Mouse (Mus musculus) right cerebral cortex, adult 18-20 months (tissue): ENCODE measurements at regions not wholly inside any gene's neighbourhood (a gene's known extent, or its start where the extent isn't known, plus 50 kb on each side); places are given as distances from the start of the nearest gene placed in this dataset.

Experiments used
- DNase-seq: peaks from one replicate; pipeline ENCODE4 v3.0.0; 2022; ENCODE audit warnings: mixed read lengths

DNA sequence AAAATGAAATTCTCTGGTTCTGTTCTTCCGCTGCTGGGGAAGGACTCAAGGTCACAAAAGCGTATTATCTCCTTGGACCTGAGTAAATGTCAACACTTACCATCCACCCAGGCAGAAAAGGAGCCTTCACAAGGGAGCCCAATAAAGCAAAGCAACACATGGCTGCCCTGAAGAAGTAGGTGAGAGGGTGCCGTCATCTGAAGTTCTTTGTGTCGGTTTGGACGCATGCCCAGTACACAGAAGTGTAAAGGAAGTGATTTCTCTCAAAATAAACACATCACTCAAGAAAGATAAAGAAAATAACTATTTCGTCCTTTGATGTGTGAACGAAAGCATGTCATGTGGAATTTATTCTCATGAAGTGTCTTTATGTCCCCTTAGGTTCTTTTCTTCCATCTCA lies 559.0 kb upstream of the A1bg start:
- no peak for DNase-seq

- DNase-seq: no peak
These were observed 551.1 kb upstream of the A1bg start for GRCm38 (mm10) chr15:61473900-61474299.

GRCm38 (mm10) chr15:61455042-61455441 lies 532.2 kb upstream of the A1bg start:
- no peak for DNase-seq

DNA sequence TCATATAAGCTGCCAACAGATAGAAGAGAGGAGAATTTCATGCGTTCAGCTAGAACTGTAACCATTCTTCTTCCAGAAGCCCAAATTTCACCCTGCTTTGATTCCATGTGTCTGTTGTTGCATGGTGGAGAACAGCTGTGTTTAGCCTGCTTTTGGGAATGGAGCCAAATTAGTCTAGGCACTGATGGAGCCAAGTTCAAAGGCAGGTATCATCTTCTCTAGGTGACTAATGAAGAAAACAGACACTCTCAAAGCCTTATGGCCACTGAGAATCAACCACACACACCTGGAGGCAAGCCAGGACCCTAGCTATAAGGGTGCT lies 531.5 kb upstream of the A1bg start:
- DNase-seq: peak; percentile 1

DNA sequence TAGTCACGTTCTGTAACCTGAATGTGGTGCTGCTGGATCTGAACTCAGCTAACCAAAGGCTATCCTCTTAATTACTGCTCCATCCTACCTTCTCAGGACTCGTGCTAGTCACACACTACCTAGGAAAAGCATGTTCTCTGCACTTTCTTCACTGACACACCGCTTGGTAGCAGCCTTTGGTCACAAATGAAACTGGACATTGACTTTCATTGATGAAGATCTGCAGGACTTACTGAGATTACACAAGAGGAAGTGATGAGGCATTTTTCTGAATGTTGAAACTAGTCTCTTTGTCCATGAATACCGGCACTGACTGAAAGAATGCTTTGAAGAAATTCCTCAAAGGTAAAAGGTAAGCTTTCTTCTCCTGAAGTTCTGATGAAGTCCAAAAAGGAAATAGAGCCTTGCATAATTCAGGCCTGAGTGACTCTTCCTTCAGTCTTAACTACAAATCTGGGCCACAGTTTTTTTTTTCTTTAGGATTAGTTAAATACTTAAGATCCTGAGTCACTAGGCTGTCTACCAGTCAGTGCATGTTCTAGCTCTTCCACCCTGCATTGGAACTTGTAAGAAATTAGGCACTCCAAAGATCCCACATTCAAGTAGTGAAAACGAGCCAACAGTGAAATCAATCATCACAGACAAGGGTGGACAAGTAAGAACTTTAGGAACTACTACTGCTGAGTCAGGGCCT lies 531.0 kb upstream of the A1bg start:
- DNase-seq: no peak

DNA sequence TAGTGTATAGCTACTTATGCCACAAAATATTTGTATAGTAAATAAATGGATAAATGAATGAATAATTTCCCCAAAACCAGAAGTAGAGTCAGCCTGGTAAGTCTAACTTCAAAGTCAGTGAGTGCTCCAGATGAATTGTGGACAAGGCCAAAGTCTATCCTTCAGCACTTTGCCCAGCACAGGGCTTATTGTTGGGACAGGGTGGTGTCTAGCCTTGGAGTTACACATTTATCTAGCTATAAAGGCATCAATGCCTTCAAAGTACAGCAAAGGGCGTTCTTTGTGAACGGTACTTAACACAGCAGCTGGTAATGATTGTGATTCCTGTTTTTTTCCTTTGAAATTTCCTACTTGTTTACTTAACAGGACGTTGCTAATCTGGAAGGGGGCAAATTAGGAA lies 527.4 kb upstream of the A1bg start:
- DNase-seq: no peak

DNA sequence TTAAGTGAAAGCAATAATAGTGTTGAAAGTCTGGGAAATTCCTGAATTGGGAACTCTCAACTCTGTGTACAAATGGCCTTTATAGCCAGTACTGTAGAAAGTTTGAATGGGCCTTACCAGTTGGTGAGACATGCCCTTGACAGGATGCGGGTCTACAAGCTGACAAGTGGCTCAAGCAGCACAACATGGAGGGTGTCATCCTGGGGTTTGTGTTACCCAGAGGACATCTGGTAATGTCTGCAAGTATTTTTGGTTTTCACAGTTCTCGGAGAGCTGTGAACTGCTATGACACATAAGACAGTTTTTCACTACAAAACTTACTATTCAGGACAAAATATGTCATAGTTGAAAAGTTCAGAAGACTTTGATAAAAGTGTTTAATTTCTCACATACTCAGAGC lies 525.7 kb upstream of the A1bg start:
- no peak for DNase-seq

DNA sequence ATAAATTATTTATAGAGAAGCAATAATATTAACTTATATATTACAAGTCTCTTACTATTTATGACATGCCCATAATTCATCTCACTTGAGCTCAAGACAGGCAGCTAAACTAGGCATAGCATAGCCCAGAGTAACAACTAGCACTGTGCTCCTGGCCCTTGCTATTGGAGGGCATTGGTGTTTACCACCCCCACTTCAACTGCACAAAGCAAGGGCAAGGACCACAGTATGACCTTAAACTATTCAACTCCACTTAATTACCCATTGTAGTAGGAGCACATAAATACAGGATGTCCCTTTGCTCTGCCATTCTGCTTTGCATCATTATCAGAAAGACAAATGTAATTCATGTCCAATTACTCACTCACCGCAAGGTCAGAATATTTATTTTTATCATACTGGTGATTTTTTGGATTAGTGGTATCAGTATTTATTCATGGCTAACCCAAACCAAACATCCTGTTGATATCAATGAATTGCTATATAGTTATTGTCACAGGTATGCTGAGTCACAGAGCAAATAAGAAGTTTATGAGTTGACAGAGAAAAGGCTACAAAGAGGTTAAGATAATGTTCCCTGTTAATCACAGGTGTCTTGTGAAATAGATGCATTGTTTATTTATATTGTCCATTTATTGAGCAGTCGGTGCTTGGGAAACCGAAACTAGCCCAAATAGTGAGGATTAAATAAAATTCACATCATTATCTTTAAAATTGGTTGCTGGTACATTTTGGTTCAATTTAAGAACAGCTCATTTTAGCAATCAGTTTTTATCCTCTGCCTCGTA lies 523.4 kb upstream of the A1bg start:
- no peak for DNase-seq

DNA sequence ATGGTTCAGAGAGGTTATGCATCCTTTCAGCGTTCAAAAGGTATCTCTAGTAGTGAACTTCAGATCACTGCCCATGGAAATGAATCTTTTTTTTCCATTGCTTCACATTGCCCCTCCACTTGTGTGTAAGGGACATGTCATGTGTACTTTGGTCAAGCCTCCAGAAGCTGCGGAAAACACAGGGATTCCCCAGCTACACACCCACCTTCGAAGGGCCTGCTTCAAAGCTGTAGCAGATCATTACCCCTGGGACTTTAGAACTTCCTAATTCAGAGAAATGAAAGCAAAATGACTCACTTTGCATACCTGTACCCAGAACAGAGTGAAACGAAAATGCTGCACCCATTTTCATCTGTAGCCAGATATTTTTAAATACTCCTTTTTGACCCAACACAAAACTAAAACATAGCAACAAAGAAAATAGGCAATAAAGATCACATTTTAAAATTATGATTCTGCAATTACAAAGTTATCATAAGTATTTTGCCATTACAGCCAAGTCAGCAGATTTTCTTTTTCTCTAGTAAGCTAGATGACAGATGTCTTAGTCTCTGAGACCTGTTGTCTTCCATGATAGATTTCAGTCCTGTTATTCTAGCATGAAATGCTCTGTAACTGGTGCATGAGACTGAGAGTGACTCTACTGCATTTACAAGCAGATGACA lies 519.1 kb upstream of the A1bg start:
- DNase-seq: no peak

GRCm38 (mm10) chr15:61441012-61441411 lies 518.2 kb upstream of the A1bg start:
- no peak for DNase-seq

DNA sequence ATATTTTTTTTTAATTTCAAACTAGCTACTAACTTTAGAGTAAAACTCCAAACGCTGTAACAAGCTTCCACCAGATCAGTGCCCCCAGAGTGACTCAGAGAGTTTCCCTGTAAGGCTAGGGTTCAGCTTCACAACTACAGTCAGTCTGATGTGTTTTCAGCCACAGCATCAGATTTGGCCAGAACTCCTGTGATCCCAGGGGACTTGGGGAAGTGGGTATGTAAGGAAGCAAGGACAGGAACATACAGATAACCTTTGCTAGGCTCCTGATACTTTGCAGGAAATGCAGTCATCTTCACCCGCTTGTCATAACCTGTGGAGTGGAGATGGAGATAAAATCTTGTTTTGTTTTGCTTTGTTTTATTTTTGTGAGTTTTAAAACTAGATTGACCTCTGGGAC lies 517.5 kb upstream of the A1bg start:
- no peak for DNase-seq

DNA sequence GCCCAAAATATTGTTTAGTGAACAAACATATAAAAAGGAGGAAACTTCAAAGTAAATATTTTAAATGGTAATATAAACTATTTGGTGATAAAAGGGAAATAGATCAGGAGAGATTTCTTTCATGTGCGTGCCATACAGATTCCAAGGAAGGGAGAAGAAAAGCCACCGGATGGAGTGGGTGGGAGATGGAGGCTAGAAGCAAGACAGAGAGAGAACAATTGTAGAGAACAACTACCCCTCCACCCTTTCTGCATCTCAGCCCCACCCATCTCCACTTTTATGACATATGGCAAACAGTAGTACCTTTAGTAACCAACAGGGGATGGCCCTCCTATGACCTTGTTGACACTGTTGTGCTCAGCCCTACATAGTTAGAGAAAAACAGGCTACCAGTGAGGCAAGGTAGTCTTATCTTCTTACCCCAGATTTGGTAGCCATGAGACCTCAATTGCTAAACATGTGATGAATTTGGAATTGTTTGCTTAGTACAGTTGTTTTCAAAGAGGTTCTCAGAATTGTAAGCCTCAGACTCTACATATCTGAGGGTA lies 516.9 kb upstream of the A1bg start:
- no peak for DNase-seq

GRCm38 (mm10) chr15:61428818-61429415 lies 506.1 kb upstream of the A1bg start:
- no peak for DNase-seq

DNA sequence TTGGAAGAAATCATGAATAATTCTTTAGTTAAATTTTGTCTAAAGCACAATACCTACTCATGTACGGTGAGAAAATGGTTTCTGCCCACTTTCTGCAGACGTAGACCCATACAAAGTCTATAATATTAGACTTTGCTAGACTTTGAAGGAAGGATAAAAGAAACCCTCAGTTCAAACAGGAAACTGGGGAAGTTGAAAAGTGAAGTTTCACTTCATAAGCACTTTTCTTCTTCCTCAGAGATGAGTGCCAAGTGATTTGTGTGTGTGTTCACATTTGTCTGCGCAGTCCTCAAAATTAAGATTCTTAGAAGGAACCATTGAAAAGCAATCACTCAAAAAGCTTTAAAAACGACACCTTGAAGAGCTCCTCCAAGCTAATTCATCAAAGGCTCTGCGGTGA lies 500.2 kb upstream of the A1bg start:
- no peak for DNase-seq

DNA sequence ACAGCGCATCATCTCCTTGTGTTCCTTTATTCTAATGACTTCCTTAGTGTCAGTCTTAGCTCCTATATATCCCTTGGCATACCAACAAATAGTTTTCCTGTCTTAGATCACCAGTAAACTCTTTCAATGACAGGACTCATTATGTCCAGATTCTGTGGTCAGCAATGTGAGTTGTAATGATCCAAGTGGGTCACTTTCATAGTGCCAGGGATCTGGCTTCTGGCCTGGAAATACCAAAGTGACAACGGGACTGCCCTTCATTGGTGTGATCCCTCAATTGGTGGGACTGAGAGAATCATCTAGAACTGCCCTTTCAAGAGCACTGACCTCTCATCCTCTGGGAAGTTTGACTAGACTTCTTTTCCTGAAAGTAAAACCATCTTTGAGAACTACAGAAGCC lies 494.7 kb upstream of the A1bg start:
- no peak for DNase-seq

DNA sequence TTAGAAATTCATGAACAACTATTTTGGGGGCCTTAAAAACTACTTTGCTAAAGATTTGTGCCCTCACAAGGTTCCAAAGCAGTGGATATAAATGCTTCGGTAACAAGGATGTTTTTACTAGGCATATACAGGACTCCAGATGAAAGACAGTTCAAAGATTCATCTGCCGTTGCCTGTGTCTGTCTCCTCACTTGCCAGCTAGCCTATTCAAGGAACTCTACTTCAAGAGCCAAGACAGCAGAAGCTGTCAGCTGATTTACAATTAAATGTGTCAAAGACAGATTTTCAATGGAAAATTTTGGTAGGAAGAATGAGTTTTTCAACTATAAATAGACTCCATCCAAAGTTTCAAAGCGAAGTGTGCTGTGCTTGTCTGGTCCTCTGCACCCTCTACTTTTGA lies 494.0 kb upstream of the A1bg start:
- no peak for DNase-seq

- DNase-seq: no peak
These were observed 492.8 kb upstream of the A1bg start for GRCm38 (mm10) chr15:61415626-61416025.

GRCm38 (mm10) chr15:61411821-61412220 lies 489.0 kb upstream of the A1bg start:
- DNase-seq: no peak

- no peak for DNase-seq
These were observed 488.0 kb upstream of the A1bg start for GRCm38 (mm10) chr15:61410789-61411188.

- DNase-seq: no peak
These were observed 485.8 kb upstream of the A1bg start for GRCm38 (mm10) chr15:61408621-61409020.

DNA sequence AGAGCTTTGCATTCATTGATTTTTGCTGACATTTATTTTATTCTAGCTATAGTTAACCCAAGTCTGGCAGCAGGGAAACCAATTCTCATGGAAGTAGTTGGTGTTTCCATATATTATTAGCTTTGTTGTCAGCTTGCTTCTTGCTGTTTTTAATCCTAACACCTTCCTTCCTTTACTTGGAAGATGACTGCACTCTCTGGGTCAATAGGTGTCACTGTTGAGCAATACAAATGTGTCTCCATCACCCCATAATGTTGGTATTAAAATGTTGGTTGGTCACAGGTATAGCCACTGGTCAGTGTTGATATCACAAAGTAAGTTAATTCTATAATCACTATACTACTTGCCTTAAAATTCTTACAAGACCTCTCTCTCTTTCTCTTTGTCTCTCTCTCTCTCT lies 477.9 kb upstream of the A1bg start:
- DNase-seq: peak; percentile 5

DNA sequence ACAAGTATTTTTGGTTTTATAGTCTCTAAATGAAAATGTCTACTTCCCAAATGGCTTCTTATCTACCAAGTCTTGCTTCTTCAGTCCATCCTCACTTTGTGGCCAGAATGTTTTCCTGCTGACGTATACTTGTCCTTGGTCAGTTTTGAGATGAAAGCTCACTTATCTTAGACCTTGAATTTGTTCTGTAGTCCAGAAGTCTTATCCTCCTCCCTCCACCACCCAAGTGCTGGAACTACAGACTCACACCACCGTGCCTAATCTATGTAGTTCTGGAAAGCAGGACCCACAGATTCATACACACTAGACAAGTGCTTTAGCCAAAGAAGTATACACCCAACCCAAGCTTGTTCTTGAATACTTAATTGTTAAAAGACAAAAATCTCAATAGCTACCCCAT lies 477.2 kb upstream of the A1bg start:
- no peak for DNase-seq

- no peak for DNase-seq
These were observed 476.0 kb upstream of the A1bg start for GRCm38 (mm10) chr15:61398829-61399228.

DNA sequence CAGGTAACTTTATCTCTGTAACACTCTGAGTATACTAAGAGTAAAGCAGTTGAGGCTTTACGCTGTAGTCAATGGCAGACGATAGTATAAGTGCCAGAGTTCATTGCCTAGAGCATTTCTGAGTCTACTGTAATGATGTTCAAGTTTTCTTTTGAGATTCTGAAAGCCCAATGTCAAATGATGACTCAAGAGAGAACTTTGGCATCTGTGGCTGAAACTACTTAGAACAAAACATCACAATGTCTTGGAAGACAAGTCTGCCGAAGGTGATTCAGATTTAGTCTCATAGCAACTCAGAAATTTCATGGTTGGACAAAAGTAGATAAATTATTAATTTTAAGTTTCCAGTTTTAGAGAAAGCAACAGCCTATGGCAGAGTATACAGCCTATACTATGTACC lies 474.2 kb upstream of the A1bg start:
- DNase-seq: no peak
